Mouse (Mus musculus): Measurements from ENCODE around the gene Tusc2.

Gene Tusc2

GRCm38 (mm10) chr9:107563029-107563581, at the start of gene Tusc2:
Tusc2 (plus strand) TSS chr9:107563255.
- DNase-seq (ENCODE audit: low read depth, low spot score) = peak; percentile 89

DNA sequence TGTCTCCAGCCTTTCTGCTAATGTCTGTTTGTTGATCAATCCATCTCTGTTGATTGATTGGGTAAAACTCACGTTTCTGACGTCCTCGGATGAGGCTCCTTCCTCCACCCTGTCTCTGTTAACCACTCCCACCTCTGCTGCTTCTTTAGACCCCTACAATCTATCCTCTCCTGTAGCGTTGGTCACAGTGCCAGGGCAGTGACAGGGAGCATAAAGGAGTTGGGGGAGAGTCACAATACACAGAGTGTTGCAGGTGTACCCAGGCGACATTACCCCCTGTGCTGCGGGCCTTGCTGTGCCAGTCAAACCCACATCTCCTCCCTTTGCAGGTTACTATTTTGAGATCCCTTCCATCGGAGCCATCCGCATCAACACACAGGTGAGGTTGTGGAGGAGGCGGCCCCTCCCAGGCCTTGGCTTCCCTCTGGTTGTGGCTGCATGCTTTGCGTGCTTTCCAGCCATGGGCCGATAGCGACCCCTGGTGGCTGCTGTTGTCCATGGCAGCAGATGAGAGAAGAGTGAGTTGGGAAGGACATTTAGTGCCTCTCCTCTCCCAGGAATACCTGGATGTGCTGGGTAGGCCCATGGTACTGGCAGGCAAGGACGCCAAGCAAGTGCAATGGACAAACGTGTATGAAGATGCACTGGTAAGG, 48.6 kb upstream of the Tusc2 start:
- DNase-seq (ENCODE audit: low read depth, low spot score) = peak; percentile 58

GRCm38 (mm10) chr9:107520331-107520730, 42.7 kb upstream of the Tusc2 start:
- DNase-seq (ENCODE audit: low read depth, low spot score) = no peak

- DNase-seq (ENCODE audit: low read depth, low spot score) = no peak
Observed at GRCm38 (mm10) chr9:107521190-107521589, 41.9 kb upstream of the Tusc2 start.

GRCm38 (mm10) chr9:107521711-107522399, 41.2 kb upstream of the Tusc2 start:
- DNase-seq (ENCODE audit: low read depth, low spot score) = no peak

- DNase-seq (ENCODE audit: low read depth, low spot score) = no peak
Observed at GRCm38 (mm10) chr9:107522400-107522711, 40.7 kb upstream of the Tusc2 start.

- peak; percentile 72 for DNase-seq (ENCODE audit: low read depth, low spot score)
Observed at GRCm38 (mm10) chr9:107526198-107527026, 36.6 kb upstream of the Tusc2 start.

DNA sequence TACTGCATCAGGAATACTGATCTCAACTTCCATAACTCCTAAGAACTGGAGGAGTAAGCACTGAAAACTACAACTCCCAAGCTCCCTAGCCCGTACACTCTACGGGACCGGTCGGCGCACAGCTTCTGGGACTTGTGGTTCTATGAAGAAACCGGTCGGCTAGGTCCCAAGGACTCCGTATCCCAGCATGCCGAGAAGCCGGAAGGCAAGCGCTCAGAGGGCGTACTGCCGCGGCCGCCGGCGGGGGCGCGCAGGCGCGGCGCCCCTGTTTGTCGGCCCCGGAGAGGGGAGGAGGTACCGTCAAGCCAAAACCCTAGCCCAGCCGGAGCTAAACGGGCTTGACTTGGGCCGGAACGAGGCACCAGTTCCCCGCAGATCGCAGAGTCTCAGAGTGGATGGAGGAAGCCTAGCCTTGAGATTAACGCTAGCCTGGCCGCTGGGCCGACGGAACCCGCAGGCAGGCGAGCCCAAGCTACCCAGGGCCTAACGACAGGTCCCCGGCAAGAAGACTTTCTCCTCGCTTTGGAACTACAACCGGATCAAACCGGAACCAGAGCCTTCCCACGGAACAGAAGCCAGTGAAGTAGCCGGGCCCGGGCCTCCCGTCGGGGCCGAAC, 29.2 kb upstream of the Tusc2 start, which contains the start of gene Tmem115:
TSS of gene Tmem115 (plus strand) at position 155 of the 617 bp plus-strand sequence.
- peak; percentile 90 for DNase-seq (ENCODE audit: low read depth, low spot score)

GRCm38 (mm10) chr9:107534408-107535202, 28.4 kb upstream of the Tusc2 start:
- no peak for DNase-seq (ENCODE audit: low read depth, low spot score)

DNA sequence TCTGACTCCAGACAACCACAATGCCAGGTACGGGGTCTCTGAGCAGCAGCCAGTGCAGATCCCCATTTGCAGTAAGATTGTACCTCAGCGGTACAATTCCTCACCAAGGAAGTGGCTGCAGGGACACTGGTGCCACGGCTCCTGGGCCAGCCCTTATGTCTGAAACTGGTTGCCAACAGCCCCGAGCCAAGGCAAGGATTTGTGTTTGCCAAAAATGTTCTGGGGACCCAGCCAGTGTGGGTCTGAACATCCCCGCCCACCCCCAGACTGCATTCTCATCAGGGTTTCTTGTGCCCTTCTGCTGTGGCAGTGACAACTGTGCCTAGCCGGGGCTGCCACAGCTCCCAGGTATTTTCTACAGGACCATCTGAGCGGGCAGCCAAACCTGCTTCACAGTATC, 24.8 kb upstream of the Tusc2 start:
- DNase-seq (ENCODE audit: low read depth, low spot score) = no peak

GRCm38 (mm10) chr9:107538711-107539110, 24.3 kb upstream of the Tusc2 start:
- DNase-seq (ENCODE audit: low read depth, low spot score) = no peak

GRCm38 (mm10) chr9:107539940-107540339, 23.1 kb upstream of the Tusc2 start:
- DNase-seq (ENCODE audit: low read depth, low spot score) = no peak

DNA sequence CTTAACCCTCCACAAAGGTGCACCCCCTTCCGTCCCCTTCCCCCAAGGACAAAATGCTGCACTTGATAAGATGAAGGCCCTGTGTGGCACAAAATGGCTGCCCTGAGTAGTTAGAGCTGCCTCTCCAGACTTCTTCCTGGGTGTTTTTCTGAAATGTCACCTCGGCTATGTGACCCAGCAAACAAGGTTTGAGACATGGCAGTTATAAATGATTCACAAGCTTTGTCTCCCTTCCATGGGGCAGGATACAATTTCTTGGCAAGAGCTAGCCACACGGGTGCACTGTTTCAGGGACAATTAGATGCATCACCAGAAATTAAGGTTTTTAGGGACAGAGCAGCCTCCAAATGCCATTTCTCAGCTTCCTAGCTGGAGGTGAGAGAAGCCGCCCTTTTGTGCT, 22.6 kb upstream of the Tusc2 start:
- no peak for DNase-seq (ENCODE audit: low read depth, low spot score)

DNA sequence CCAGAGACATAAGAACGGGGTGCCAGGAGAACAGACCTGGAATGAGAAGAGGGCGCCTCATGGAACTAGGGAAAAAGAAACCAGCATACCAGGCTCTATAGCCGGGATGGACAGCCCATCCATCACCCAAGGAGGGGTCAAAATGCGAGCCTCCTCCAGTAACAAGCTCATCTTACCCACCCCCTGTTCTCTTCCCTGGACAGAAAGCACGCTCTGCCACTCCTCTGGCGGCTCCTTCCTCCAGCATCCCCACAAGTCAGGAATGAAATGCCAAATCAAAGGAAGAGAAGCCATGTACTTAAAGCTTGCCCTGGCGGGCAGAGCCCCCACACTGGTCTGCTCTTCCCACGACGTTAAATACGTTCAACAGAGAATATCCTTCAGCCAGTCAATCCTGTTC, 22.1 kb upstream of the Tusc2 start:
- no peak for DNase-seq (ENCODE audit: low read depth, low spot score)

GRCm38 (mm10) chr9:107541474-107542351, 21.3 kb upstream of the Tusc2 start, which contains the start of the genes Cyb561d2 and Nprl2:
Cyb561d2 (minus strand) TSS chr9:107542193.
Nprl2 (plus strand) TSS chr9:107542226.
- peak; percentile 83 for DNase-seq (ENCODE audit: low read depth, low spot score)

DNA sequence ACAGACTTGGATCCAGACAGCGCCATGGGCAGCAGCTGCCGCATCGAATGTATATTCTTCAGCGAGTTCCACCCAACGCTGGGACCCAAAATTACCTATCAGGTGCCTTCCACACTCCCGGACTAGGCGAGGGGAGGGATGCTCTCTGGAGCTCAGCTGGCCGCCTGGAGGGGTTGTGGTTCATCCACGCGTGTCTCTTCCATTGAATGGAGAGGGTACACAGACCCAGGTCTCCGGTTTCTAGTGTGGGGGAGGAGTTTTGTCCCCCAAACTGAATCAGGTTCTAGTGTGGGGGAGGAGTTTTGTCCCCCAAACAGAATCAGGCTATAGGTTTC, 20.7 kb upstream of the Tusc2 start:
- DNase-seq (ENCODE audit: low read depth, low spot score) = no peak

- no peak for DNase-seq (ENCODE audit: low read depth, low spot score)
Observed at GRCm38 (mm10) chr9:107542721-107543120, 20.3 kb upstream of the Tusc2 start.

DNA sequence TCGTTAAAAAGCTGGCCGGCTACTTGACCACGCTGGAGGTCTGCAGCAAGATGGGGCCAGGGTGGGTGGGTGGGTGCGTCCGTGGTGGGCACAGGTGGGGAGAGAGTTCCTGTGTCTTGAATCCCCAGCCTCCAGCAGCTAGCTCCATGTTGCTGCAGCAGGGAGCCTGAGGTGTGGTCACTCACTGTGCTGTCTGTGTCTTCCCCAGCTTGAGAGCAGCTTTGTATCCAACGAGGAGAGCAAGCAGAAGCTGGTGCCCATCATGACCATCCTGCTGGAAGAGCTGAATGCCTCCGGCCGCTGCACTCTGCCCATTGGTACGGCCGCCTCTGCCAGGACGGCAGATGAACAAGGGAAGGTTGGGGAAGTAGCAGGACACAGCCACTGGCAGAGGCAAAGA, 19.8 kb upstream of the Tusc2 start:
- no peak for DNase-seq (ENCODE audit: low read depth, low spot score)

DNA sequence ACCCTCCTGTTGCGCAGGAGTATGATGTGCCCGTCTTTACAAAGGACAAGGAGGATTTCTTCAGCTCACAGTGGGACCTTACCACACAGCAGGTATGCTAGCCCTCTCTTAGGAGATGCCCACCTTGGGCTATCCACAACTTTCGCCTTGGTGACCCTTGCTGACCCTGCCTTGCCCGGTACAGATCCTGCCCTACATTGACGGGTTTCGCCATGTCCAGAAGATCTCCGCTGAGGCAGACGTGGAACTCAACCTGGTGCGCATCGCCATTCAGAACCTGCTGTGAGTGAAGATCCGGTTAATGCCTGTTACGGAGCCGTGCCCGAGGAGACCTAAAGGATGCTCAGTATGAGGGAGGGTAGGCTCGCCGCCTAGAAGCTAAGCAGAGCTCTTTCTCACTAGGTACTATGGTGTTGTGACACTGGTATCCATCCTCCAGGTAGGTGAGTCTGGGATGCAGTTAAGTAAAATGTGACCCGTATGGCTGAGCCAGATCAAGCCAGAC, 18.8 kb upstream of the Tusc2 start:
- no peak for DNase-seq (ENCODE audit: low read depth, low spot score)

- no peak for DNase-seq (ENCODE audit: low read depth, low spot score)
Observed at GRCm38 (mm10) chr9:107544729-107545128, 18.3 kb upstream of the Tusc2 start.
